Mouse (Mus musculus) embryonic fibroblast, embryonic 13.5 days (primary cell): ENCODE measurements around the gene Arhgap4. TPM values are rescaled to one million over a fixed set of nuclear protein-coding genes. Genes with fewer than 3 reads are reported as not detected.
A peak's percentile ranks its signal among the peaks of the same experiment; 100 is the strongest.

Experiments used
- H3K27ac ChIP-seq: 2 replicates; pipeline ENCODE4 v1.5.1; 2012; ENCODE audit warnings: low read length, control low read depth, inconsistent platforms; ENCODE audit not compliant: insufficient read depth
- H3K4me1 ChIP-seq: 2 replicates; pipeline ENCODE4 v1.6.1; 2011; ENCODE audit warnings: low read length; ENCODE audit not compliant: control insufficient read depth, insufficient read depth
- H3K4me3 ChIP-seq: 2 replicates; pipeline ENCODE4 v1.5.1; 2011; ENCODE audit warnings: mild to moderate bottlenecking, control low read depth, low read length; ENCODE audit not compliant: insufficient read depth
- CTCF ChIP-seq: IDR thresholded peaks from 2 replicates; pipeline ENCODE4 v1.5.1; 2011; ENCODE audit warnings: mild to moderate bottlenecking, control low read depth, low read length, moderate library complexity, borderline replicate concordance; ENCODE audit not compliant: insufficient read depth
- POLR2A ChIP-seq: IDR thresholded peaks from 2 replicates; pipeline ENCODE4 v1.6.1; 2011; ENCODE audit warnings: low read depth, mild to moderate bottlenecking, control low read depth, low read length, moderate library complexity
- polyA plus RNA-seq: library from polyadenylated mRNA; stranded (reverse); fragments of >200 nt; gene quantifications from 2 replicates; pipeline ENCODE4 v1.2.4, GENCODE M21; 2011; ENCODE audit warnings: low read depth; ENCODE audit not compliant: missing spikeins, insufficient read length

Arhgap4 gene
- polyA plus RNA-seq, 1 experiment, result 0.72 TPM

DNA sequence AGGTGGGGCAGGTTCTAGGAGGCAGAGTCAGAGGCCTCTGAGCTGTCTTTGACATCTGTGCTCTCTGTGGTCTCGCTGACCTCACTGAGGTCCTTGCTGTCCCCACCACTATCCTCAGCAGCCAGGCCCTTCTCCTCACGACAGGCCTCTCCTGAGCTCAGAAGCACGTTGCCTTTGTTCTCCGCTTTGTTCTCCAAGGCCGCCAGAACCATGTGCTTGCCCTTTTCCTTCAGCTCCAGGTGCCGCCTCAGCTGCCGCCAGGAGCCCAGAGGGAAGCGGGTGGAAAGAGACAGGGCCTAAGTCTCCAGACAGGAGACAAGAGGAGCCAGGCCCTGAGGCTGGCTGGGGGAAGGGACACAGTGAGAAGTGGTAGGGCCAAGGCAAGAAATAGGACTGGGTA, 4.7 kb downstream of the Arhgap4 start:
- TF ChIP-seq POLR2A (no peak), CTCF (no peak)

DNA sequence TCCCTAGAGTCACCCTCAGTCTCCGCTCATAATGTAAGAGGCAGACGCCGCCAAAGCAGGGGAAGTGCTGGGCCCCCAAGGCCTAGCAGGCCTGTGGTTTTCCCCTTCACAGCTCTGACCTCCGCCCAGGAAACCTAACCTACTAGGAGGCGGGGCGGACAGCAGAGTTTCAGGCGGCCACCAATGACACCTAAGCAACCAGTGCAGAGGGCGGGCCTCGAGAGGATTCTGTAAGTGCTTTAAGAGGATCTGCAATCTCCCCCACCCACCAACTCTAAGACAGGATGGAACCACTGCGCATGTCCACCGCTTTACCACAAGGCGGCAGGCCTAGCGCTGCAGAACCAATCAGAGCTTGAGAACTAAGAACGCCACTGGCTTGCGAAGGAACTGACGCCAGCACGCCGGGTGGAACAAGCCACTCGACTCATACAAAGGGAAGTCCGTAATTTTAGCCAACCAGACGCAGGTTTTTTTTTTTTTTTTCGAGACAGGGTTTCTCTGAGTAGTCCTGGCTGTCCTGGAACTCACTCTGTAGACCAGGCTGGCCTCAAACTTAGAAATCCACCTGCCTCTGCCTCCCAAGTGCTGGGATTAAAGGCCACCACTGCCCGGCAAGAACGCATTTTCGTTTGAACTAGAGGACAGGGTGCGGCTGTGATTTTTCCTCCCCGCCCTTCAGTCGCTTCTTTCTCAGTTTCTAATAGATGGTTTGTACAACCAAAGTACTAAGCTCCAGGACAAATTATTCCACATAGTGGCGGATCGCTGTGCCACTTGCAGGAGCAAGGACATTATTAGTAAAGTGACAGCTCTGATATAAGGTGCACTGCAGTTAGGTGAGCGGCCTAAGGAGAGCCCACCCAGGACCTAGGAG, 6.6 kb downstream of the Arhgap4 start:
- no peak overlapping the region; the same call in 1 of the 2 replicates for H3K4me3 ChIP-seq
- H3K4me1 ChIP-seq, result no peaks in the 10 kb centered on the region
- peak; percentile 63 for TF ChIP-seq POLR2A
- no peak for TF ChIP-seq CTCF
- H3K27ac ChIP-seq, result peak overlapping the region; percentile 45; the same call in 1 of the 2 replicates

More for the DNA sequence above, 4.7 kb downstream of the Arhgap4 start:
- no peaks in the 10 kb centered on the region for H3K4me1 ChIP-seq
- no peak overlapping the region for H3K27ac ChIP-seq
- H3K4me3 ChIP-seq, result no peak overlapping the region

DNA sequence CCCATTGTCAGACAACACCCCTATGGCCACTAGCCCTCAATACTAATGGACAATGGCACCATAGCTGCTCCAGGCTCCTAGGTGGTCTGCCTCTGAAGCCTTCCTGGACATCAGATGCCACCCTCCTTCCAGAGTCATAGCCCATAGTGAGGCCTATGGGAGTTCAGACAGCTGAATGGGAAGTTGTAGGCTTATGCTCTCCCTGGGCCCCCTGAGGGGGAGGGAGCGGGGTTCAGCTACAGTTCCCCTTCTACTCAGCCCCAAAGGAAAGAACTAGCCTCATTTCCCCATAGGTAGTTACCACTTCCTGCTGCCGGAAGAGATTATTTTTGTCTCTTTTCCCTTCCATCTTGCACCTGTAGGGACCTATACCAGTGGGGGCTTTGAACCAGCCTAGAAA, 10.1 kb downstream of the Arhgap4 start:
- no peak overlapping the region for H3K4me3 ChIP-seq
- H3K27ac ChIP-seq, result no peak overlapping the region
- TF ChIP-seq CTCF (no peak), POLR2A (no peak)
- no peaks in the 10 kb centered on the region for H3K4me1 ChIP-seq

DNA sequence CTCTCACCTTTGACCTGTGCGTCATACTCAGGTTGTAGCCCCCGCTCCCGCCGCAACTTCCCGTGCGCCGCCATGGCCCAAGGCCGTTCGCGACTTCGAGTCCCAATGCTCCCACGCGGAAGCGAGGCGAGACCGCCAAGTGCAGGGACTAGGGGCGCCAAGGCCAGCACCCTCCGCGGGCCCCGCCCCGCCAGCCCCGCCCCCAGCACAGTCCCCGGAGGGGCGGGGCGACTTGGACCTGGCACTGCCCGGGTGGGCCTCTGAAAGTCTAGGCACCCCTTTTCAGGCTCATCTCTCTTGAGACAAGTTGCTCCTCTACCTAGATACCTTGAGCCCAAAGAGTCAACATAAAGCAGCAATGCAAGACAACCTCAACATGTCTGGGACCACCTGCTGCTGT, 10.5 kb downstream of the Arhgap4 start:
- no peak overlapping the region for H3K4me3 ChIP-seq
- H3K27ac ChIP-seq, result no peak overlapping the region
- H3K4me1 ChIP-seq, result no peaks in the 10 kb centered on the region
- TF ChIP-seq POLR2A (no peak), CTCF (no peak)

DNA sequence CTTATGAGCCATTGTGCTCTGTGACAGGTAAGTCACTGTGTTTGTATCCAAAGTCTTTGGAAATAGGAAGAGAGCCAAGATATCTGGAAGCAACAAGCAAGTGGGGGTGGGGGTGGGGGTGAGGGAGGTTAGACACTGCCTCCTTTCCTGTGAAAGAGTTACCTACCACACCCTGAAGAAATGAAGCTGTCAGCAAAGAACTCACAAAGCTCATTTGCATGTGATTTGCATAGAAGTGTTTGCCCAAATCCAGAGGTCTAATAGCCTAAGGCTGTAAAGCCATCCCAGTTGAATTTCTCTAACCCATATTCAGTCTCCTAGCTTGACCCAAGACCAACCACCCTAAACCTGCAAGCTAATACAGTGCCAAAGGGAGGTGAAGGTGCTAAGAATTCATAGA, 11.2 kb downstream of the Arhgap4 start:
- no peak overlapping the region for H3K27ac ChIP-seq
- no peak overlapping the region for H3K4me3 ChIP-seq
- H3K4me1 ChIP-seq, result no peaks in the 10 kb centered on the region
- TF ChIP-seq CTCF, result no peak
- TF ChIP-seq POLR2A, result no peak

DNA sequence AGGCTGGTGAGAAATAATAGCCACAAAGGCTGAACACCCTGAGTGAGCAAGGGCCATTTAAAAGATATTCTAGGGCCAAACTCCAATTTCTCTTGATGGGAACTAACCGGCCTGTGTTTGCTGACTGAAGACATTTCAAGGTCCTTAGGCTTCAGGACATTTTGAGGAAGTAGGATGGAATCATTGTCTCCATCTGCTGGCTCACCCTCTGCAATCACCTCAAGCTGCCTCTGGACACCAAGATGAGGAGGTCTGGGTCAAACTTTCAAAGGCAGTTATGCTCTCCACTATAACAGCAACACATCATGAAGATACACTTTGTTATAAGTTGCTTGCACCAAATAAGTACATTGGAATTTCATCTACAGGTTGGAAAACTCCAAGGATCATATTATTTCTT, 11.6 kb downstream of the Arhgap4 start:
- H3K4me1 ChIP-seq, result no peaks in the 10 kb centered on the region
- TF ChIP-seq POLR2A (no peak), CTCF (no peak)
- no peak overlapping the region for H3K27ac ChIP-seq
- no peak overlapping the region for H3K4me3 ChIP-seq

DNA sequence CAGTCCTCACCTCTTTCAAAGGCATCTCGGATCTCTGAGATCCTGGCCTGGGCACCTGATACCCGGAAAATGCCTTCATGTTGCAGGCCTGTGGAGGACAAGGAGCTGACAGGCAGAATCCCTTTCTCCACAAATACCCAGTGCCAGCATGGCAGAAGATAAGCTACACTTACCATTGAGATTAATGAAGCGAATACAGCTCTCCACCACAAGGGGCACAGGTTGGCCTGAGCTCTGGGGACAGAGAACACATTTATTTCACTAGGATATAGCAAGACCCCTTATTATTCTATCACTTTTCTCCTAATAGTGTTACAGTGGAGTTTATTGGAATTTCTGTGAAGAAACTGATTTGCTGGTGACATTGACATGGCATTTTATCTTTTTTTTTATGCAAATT, 23.7 kb downstream of the Arhgap4 start:
- TF ChIP-seq POLR2A, result no peak
- TF ChIP-seq CTCF, result no peak
- H3K4me3 ChIP-seq, result no peak overlapping the region
- H3K27ac ChIP-seq, result no peak overlapping the region
- no peaks in the 10 kb centered on the region for H3K4me1 ChIP-seq

DNA sequence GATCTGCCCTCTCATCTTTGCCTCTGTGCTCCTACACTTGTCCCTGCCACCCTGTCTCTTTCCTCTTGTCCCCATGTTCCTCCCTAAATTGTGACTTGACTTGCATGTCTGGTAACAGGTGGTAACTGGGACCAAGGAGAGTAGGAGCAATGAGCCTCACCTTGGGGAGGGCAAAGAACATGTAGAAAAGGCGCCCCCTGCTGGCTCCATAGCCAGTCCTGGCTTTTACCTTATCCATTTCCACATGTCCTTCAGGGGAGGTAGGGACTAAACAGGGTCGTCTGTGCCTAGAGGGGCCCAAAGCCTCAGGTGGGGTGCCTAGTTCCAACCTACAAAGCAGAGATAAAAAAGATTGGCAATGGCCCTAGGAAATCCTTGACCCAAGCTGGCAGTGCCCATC, 26.0 kb downstream of the Arhgap4 start, which contains the start of gene L1cam:
L1cam (minus strand) TSS at position 387 of the 400 bp plus-strand sequence.
- H3K4me3 ChIP-seq, result no peak within 1 kb of the TSS
- TF ChIP-seq CTCF, result no peak
- no peak for TF ChIP-seq POLR2A
- no peaks in the 10 kb centered on the region for H3K4me1 ChIP-seq
- H3K27ac ChIP-seq, result no peak within 1 kb of the TSS

DNA sequence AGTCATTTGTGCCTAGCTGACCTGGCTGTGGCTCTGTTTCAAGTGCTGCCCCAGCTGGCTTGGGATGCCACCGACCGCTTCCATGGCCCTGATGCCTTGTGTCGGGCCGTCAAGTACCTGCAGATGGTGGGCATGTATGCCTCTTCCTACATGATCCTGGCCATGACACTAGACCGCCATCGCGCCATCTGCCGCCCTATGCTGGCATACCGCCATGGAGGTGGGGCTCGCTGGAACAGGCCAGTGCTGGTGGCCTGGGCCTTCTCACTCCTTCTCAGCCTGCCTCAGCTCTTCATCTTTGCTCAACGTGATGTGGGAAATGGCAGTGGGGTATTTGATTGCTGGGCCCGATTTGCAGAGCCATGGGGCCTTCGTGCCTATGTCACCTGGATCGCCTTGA, 28.8 kb downstream of the Arhgap4 start:
- no peak for TF ChIP-seq CTCF
- TF ChIP-seq POLR2A, result no peak

DNA sequence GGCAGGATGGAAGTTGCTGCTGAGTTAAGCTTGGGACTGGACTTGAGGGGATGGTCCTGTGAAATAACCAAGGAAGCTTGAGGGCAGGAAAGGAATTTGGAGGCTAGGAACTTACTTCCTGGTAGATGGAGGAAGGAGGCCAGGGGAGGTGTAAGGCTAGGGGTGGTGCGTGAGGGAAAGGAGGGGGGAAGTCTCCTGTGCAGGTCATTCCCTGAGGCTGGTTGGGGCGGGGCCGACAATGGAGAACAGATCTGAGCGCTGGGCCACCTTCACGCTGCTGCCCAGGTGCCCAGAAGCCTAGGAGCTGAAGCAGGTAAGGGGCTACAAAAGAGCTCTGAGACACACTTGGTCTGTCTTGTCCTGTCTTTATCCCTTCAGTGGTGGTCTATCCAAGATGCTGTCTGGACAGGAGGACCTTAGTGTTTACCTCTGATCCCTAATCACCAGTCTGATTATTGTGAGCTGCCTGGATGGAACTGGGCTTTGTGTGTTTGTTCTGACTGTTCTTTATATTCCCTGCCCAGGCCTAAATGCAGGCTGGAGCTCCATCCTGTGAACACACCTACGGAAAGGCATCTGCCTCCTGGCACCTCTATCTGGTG, 30.0 kb downstream of the Arhgap4 start, which contains the start of gene Avpr2:
Avpr2 (plus strand) TSS at position 552 of the 602 bp plus-strand sequence.
- H3K4me1 ChIP-seq, result no peaks in the 10 kb centered on the region
- H3K4me3 ChIP-seq, result no peak within 1 kb of the TSS
- TF ChIP-seq POLR2A (no peak), CTCF (no peak)
- no peak within 1 kb of the TSS for H3K27ac ChIP-seq

More for the DNA sequence above, 28.8 kb downstream of the Arhgap4 start:
- H3K4me3 ChIP-seq, result no peak overlapping the region
- H3K27ac ChIP-seq, result no peak overlapping the region
- no peaks in the 10 kb centered on the region for H3K4me1 ChIP-seq

DNA sequence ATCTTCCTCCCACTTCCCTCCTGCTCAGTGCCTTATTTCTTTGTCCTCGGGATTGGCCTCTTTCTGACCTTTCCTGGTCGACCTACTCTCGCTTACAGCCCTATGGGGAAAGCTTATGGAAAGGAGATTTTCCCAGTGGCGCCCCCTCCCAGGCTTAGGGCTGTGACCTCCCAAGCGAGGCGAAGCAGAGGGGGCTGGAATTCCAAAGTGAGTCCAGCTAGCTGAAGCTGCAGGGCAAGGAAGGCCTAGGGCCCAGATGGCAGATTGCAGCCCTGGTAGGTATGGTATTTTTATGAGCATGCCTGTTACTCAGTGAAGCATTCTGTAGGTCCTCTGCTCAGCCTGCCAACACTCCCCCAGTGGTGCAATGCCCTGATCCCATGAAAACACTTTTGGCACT, 40.2 kb downstream of the Arhgap4 start:
- no peaks in the 10 kb centered on the region for H3K4me1 ChIP-seq
- no peak overlapping the region for H3K4me3 ChIP-seq
- no peak overlapping the region for H3K27ac ChIP-seq
- TF ChIP-seq POLR2A, result no peak
- TF ChIP-seq CTCF, result no peak
